Mouse (Mus musculus) ES-Bruce4 (cell line): ENCODE results near the gene Lrrk1. TPM values are rescaled to one million over a fixed set of nuclear protein-coding genes. Genes with fewer than 3 reads are reported as not detected.

Experiments
- H3K27ac ChIP-seq: 2 replicates; pipeline ENCODE4 v1.5.1; 2012; ENCODE audit warnings: low read length, inconsistent platforms; ENCODE audit not compliant: insufficient read depth
- H3K27me3 ChIP-seq: 2 replicates; pipeline ENCODE4 v1.6.1; 2012; ENCODE audit warnings: mild to moderate bottlenecking, low read length, inconsistent platforms; ENCODE audit not compliant: control insufficient read depth, poor library complexity, insufficient read depth, severe bottlenecking
- H3K36me3 ChIP-seq: 2 replicates; pipeline ENCODE4 v1.6.1; 2012; ENCODE audit warnings: inconsistent platforms, mild to moderate bottlenecking, low read length, moderate library complexity; ENCODE audit not compliant: control insufficient read depth, poor library complexity, insufficient read depth, severe bottlenecking
- H3K4me1 ChIP-seq: one replicate; pipeline ENCODE4 v1.8.1; 2011; ENCODE audit warnings: low read length; ENCODE audit not compliant: control insufficient read depth, insufficient read depth
- H3K4me3 ChIP-seq: 2 replicates; pipeline ENCODE4 v1.5.1; 2011; ENCODE audit warnings: low read depth, mild to moderate bottlenecking, low read length
- H3K9ac ChIP-seq: 2 replicates; pipeline ENCODE4 v1.6.1; 2012; ENCODE audit warnings: low read depth, mild to moderate bottlenecking, inconsistent platforms; ENCODE audit not compliant: poor library complexity, severe bottlenecking
- H3K9me3 ChIP-seq: replicated peaks from 2 replicates; pipeline ENCODE4 v1.6.1; 2012; ENCODE audit warnings: mild to moderate bottlenecking, low read length, inconsistent platforms; ENCODE audit not compliant: control insufficient read depth, poor library complexity, insufficient read depth, severe bottlenecking
- CTCF ChIP-seq: IDR thresholded peaks from one replicate; pipeline ENCODE4 v1.8.1; 2011; ENCODE audit warnings: low read depth, low read length
- EP300 ChIP-seq: IDR thresholded peaks from 2 replicates; pipeline ENCODE4 v1.6.1; 2011; ENCODE audit warnings: low read depth, low read length; ENCODE audit not compliant: insufficient read depth
- POLR2A ChIP-seq: IDR thresholded peaks from one replicate; pipeline ENCODE4 v1.8.1; 2011; ENCODE audit warnings: low read length; ENCODE audit not compliant: insufficient read depth
- polyA plus RNA-seq: library from polyadenylated mRNA; stranded (reverse); fragments of >200 nt; gene quantifications from 2 replicates; pipeline ENCODE4 v1.2.4, GENCODE M21; 2011; ENCODE audit warnings: low read depth; ENCODE audit not compliant: missing spikeins, insufficient read depth, insufficient read length

Gene Lrrk1
- polyA plus RNA-seq, 1 experiment: 6.4 TPM

DNA sequence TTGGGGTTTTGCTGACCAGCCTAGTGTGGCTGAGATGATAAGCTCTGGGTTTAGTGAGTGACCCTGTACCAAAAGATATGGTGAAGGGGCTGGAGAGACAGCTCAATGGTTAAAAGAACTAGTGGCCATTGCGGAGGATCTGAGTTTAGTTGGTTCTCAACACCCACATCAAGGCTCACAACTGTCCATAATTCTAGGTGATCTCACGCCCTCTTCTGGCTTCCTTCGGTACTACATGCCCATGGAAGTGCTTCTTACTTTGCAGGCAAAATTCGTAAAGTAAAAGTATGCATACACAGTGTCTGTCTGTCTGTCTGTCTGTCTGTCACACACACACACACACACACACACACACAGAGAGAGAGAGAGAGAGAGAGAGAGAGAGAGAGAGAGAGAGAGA is 45.8 kb downstream of the Lrrk1 start:
- no peak overlapping the region for H3K4me3 ChIP-seq
- TF ChIP-seq EP300 (no peak), CTCF (no peak), POLR2A (no peak)
- H3K27ac ChIP-seq: no peak overlapping the region
- H3K4me1 ChIP-seq: no peaks in the 10 kb centered on the region
- H3K36me3 ChIP-seq: no peaks in the 10 kb centered on the region
- no peaks in the 10 kb centered on the region for H3K27me3 ChIP-seq
- H3K9me3 ChIP-seq: no peaks in the 10 kb centered on the region
- H3K9ac ChIP-seq: no peak overlapping the region

DNA sequence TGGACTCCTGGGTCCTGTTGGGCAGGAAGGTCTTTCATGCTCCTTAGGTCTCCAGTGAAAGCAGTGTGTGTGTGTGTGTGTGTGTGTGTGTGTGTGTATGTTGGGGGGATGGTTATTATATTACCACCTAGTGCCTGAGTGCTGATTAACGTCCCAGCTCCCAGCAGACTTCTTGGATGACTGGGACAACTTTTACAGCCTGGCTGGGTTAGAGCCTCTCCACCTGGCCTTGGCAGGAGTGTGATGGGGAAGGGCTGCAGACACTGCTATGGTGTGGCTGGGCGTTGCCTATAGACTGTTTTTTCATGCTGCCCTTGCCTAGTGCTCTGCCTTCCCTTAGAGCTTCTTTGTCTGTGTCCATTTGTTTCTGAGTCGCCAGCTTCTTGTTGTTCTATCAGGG is 48.1 kb downstream of the Lrrk1 start:
- H3K9me3 ChIP-seq: no peaks in the 10 kb centered on the region
- no peaks in the 10 kb centered on the region for H3K27me3 ChIP-seq
- H3K4me3 ChIP-seq: no peak overlapping the region
- TF ChIP-seq CTCF (no peak), POLR2A (no peak), EP300 (no peak)
- no peaks in the 10 kb centered on the region for H3K4me1 ChIP-seq
- H3K9ac ChIP-seq: no peak overlapping the region
- H3K36me3 ChIP-seq: no peaks in the 10 kb centered on the region
- no peak overlapping the region for H3K27ac ChIP-seq

DNA sequence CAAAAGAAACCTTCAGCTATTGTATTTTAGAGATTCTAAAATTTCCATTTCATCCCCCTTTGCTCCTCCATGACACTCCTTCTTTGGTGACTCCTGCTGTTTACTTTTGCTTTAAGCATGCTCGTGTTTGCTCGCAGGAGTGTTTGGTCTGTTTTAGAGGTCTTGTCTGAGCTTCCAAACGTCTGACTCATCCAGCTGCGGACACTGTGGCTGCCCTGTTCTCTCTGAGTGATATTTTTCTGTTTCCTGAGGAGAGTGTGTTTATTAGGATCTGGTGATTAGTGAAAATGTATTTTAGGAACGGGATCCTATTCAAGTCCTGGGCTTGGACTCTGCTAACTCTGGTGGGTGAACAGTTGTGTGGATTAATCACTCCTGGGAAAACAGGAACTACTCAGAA is 48.5 kb downstream of the Lrrk1 start:
- Histone ChIP-seq H3K4me1 (no peaks in the 10 kb centered on the region), H3K4me3 (no peak overlapping the region), H3K36me3 (no peaks in the 10 kb centered on the region), H3K9me3 (no peaks in the 10 kb centered on the region), H3K27me3 (no peaks in the 10 kb centered on the region), H3K9ac (no peak overlapping the region), H3K27ac (no peak overlapping the region)
- TF ChIP-seq CTCF: no peak
- TF ChIP-seq POLR2A: no peak
- no peak for TF ChIP-seq EP300

DNA sequence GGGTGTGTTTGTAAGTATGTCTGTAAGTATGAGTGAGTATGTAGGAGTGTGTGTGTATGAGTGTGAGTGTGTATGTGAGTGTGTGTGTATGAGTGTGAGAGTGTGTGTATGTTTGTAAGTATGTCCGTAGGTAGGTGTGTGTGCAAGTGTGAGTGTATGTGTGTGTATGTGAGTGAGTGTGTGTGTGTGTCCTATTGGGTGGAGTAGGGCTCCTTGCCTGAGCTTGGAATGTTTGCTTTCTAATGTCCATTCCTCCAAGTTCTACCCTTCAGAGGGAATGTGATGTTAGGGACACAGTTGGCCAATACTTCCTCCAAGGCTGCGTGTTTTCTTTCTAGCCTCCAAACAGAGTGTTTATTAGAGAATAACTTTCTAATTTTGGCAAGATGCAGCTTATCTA is 51.2 kb downstream of the Lrrk1 start:
- Histone ChIP-seq H3K27me3 (no peaks in the 10 kb centered on the region), H3K4me1 (no peaks in the 10 kb centered on the region), H3K9ac (no peak overlapping the region), H3K4me3 (no peak overlapping the region), H3K36me3 (no peaks in the 10 kb centered on the region), H3K27ac (no peak overlapping the region), H3K9me3 (no peaks in the 10 kb centered on the region)
- TF ChIP-seq CTCF (no peak), EP300 (no peak), POLR2A (no peak)

DNA sequence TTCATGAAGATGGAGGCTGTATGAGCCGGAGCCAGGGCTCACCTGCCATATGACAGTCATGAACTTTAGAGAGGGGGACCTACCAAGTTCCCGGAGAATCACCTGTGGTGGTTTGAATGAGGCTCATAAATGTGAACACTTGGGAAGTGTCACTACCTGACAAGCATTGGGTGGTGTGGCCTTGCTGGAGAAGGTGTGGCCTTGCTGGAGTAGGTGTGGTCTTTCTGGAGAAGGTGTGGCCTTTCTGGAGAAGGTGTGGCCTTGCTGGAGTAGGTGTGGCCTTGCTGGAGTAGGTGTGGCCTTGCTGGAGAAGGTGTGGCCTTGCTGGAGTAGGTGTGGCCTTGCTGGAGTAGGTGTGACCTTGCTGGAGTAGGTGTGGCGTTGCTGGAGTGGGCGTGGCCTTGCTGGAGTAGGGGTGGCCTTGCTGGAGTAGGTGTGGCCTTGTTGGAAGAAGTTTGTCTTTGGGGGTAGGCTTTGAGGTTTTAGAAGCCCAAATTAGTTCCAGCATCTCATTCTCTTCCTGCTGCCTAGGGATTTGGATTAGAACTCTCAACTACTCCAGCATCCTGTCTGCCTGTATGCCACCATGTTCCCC is 54.1 kb downstream of the Lrrk1 start:
- TF ChIP-seq CTCF (no peak), POLR2A (no peak), EP300 (no peak)

DNA sequence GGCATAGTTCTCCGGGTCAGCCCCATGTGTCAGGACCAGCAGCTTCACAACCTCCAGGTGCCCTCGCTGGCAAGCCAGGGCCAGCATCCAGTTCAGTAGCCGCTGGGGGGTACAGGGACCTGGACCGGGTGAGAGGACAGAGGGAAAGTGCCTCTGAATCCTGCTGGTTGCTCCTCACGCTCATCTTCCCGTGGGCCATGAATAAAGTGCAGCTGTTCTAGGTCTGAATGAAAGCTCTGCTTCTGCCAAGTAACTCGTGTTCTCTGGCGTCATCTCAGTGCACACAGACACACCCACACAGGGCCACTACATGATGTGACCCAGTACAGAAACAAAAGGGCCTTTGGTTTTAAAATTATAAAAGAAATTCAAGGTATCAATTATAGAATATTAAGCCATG is 55.8 kb downstream of the Lrrk1 start:
- no peaks in the 10 kb centered on the region for H3K36me3 ChIP-seq
- H3K27me3 ChIP-seq: no peaks in the 10 kb centered on the region
- H3K4me3 ChIP-seq: no peak overlapping the region
- no peaks in the 10 kb centered on the region for H3K9me3 ChIP-seq
- no peak overlapping the region for H3K9ac ChIP-seq
- no peak overlapping the region for H3K27ac ChIP-seq
- H3K4me1 ChIP-seq: no peaks in the 10 kb centered on the region
- TF ChIP-seq CTCF: no peak
- TF ChIP-seq EP300: no peak
- TF ChIP-seq POLR2A: no peak

More for the DNA sequence above, 54.1 kb downstream of the Lrrk1 start:
- H3K4me3 ChIP-seq: no peak overlapping the region
- no peaks in the 10 kb centered on the region for H3K36me3 ChIP-seq
- no peaks in the 10 kb centered on the region for H3K27me3 ChIP-seq
- no peak overlapping the region for H3K27ac ChIP-seq
- no peak overlapping the region for H3K9ac ChIP-seq
- no peaks in the 10 kb centered on the region for H3K4me1 ChIP-seq
- no peaks in the 10 kb centered on the region for H3K9me3 ChIP-seq

DNA sequence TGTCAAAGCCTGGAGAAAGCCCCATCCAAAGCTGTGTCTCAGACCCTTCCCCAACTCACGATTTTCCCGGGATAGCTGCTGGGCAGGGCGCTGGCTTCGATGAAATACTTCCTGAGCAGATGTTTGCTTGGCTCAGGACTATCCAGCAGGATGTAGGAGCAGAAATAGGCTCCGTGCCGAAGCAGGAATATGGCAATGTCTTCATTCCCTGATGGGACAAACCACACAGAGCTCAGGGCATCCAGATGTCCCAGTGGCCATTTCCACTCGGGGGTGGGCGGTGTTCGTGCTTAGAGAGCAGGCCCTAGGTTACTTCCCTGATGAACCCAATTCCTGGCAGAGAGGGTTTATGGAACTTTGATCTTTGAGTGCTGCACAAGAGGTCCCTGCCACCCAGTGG is 57.5 kb downstream of the Lrrk1 start:
- Histone ChIP-seq H3K27me3 (no peaks in the 10 kb centered on the region), H3K9me3 (no peaks in the 10 kb centered on the region), H3K4me1 (no peaks in the 10 kb centered on the region), H3K9ac (no peak overlapping the region), H3K27ac (no peak overlapping the region), H3K36me3 (no peaks in the 10 kb centered on the region), H3K4me3 (no peak overlapping the region)
- TF ChIP-seq CTCF: no peak
- no peak for TF ChIP-seq POLR2A
- TF ChIP-seq EP300: no peak
